Mouse (Mus musculus): ENCODE measurements around the gene Tm9sf3. TPM values are rescaled to one million over a fixed set of nuclear protein-coding genes. Genes with fewer than 3 reads are reported as not detected.

The Tm9sf3 gene
- polyA plus RNA-seq, 1 experiment from 2014 or later, result 125 TPM

DNA sequence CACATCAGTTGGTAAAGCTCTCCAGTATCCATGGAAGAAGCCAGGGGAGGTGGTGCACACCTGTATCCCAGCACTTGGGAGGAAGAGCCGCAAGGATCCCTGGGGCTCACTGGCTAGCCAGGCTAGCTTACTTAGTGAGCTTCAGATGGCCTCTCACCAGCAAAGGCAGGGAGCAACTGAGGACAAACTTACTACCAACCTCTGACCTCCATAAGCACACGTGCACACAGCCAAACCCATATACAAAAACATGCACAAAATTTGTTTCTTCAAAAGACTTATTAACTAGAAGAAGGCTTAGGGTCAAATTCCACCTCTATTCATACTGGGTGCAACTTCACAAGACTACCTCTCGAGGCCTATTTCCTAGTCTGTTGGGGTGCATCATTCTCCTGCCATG, 3.1 kb downstream of the Tm9sf3 start:
- no peak overlapping the region for H3K4me3 ChIP-seq
- H3K27ac ChIP-seq, result no peak overlapping the region
- no peaks in the 10 kb centered on the region for H3K36me3 ChIP-seq
- WGBS, result 81% methylated on average over 3 of the region's 3 CpGs
- no peak for ATAC-seq (ENCODE audit: insufficient number of reproducible peaks, insufficient read depth, low FRiP score, low TSS enrichment, low read depth)
- no peaks in the 10 kb centered on the region for H3K9me3 ChIP-seq
- H3K4me2 ChIP-seq, result no peak overlapping the region
- no peak overlapping the region for H3K9ac ChIP-seq
- peaks cover 33% of the 10 kb centered on the region for H3K4me1 ChIP-seq
- H3K27me3 ChIP-seq, result no peaks in the 10 kb centered on the region

DNA sequence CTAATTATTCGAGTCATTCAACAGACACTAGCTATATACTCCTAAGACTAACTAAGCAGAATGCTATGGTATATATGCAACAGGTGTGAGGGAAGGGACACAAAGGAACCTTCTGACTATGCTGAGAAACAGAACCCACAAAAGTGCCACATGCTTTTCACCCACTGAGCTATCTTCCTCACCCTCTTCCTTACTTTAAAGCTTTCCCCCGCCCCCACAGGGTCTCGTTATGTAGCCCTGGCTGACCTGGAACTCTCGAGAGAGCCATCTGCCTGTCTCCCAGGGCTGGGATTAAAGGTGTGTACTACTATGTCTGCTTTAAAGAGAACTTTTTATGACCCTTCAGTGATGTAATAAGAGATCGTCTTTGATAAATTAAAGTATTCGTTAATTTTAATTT, 4.5 kb downstream of the Tm9sf3 start:
- Histone ChIP-seq H3K9me3 (no peaks in the 10 kb centered on the region), H3K4me1 (peaks cover 28% of the 10 kb centered on the region), H3K9ac (no peak overlapping the region), H3K4me3 (no peak overlapping the region), H3K27ac (no peak overlapping the region), H3K27me3 (no peaks in the 10 kb centered on the region), H3K36me3 (0 out of 2 replicates have a peak, but pooled peaks cover 2% of the 10 kb centered on the region), H3K4me2 (no peak overlapping the region)
- ATAC-seq (ENCODE audit: insufficient number of reproducible peaks, insufficient read depth, low FRiP score, low TSS enrichment, low read depth), result no peak
- WGBS, result 72% methylated on average over 6 of the region's 6 CpGs

- 40% methylated on average over 2 of the region's 2 CpGs for WGBS
- H3K4me1 ChIP-seq, result peaks cover 28% of the 10 kb centered on the region
- H3K4me2 ChIP-seq, result no peak overlapping the region
- ATAC-seq (ENCODE audit: insufficient number of reproducible peaks, insufficient read depth, low FRiP score, low TSS enrichment, low read depth), result no peak
- H3K27ac ChIP-seq, result no peak overlapping the region
- H3K4me3 ChIP-seq, result no peak overlapping the region
- no peak overlapping the region for H3K9ac ChIP-seq
- H3K36me3 ChIP-seq, result 0 out of 2 replicates have a peak, but pooled peaks cover 2% of the 10 kb centered on the region
- no peaks in the 10 kb centered on the region for H3K9me3 ChIP-seq
- no peaks in the 10 kb centered on the region for H3K27me3 ChIP-seq
These were observed 5.1 kb downstream of the Tm9sf3 start for GRCm38 (mm10) chr19:41258707-41259106.

- H3K27me3 ChIP-seq, result no peaks in the 10 kb centered on the region
- H3K9ac ChIP-seq, result no peak overlapping the region
- H3K27ac ChIP-seq, result no peak overlapping the region
- H3K4me1 ChIP-seq, result peaks cover 3% of the 10 kb centered on the region; the same call in 1 of the 2 replicates
- ATAC-seq (ENCODE audit: insufficient number of reproducible peaks, insufficient read depth, low FRiP score, low TSS enrichment, low read depth), result no peak
- no peak overlapping the region for H3K4me3 ChIP-seq
- WGBS, result 84% methylated on average over 5 of the region's 5 CpGs
- no peak overlapping the region for H3K4me2 ChIP-seq
- 0 out of 2 replicates have a peak, but pooled peaks cover 2% of the 10 kb centered on the region for H3K36me3 ChIP-seq
- no peaks in the 10 kb centered on the region for H3K9me3 ChIP-seq
These were observed 9.2 kb downstream of the Tm9sf3 start for GRCm38 (mm10) chr19:41254584-41254983.

GRCm38 (mm10) chr19:41248968-41249367, 14.8 kb downstream of the Tm9sf3 start:
- Histone ChIP-seq H3K4me3 (no peak overlapping the region), H3K9me3 (no peaks in the 10 kb centered on the region), H3K36me3 (peaks cover 19% of the 10 kb centered on the region), H3K9ac (no peak overlapping the region), H3K4me1 (0 out of 2 replicates have a peak, but pooled peaks cover 3% of the 10 kb centered on the region), H3K27me3 (no peaks in the 10 kb centered on the region), H3K27ac (no peak overlapping the region), H3K4me2 (no peak overlapping the region)
- ATAC-seq (ENCODE audit: insufficient number of reproducible peaks, insufficient read depth, low FRiP score, low TSS enrichment, low read depth), result no peak
- WGBS, result 61% methylated on average over 4 of the region's 4 CpGs

- Histone ChIP-seq H3K4me3 (no peak overlapping the region), H3K4me2 (no peak overlapping the region)
- WGBS, result 91% methylated on average over 3 of the region's 3 CpGs
These were observed 15.5 kb downstream of the Tm9sf3 start for GRCm38 (mm10) chr19:41248271-41248670.

GRCm38 (mm10) chr19:41246271-41246670, 17.5 kb downstream of the Tm9sf3 start:
- WGBS, result 83% methylated on average over 4 of the region's 4 CpGs
- Histone ChIP-seq H3K4me1 (0 out of 2 replicates have a peak, but pooled peaks cover 3% of the 10 kb centered on the region), H3K36me3 (peaks cover 41% of the 10 kb centered on the region), H3K4me2 (no peak overlapping the region), H3K27me3 (no peaks in the 10 kb centered on the region), H3K9ac (no peak overlapping the region), H3K27ac (no peak overlapping the region), H3K4me3 (no peak overlapping the region), H3K9me3 (no peaks in the 10 kb centered on the region)
- no peak for ATAC-seq (ENCODE audit: insufficient number of reproducible peaks, insufficient read depth, low FRiP score, low TSS enrichment, low read depth)

More at GRCm38 (mm10) chr19:41248271-41248670, 15.5 kb downstream of the Tm9sf3 start:
- Histone ChIP-seq H3K9me3 (no peaks in the 10 kb centered on the region), H3K9ac (no peak overlapping the region), H3K4me1 (0 out of 2 replicates have a peak, but pooled peaks cover 3% of the 10 kb centered on the region), H3K27me3 (no peaks in the 10 kb centered on the region), H3K27ac (no peak overlapping the region), H3K36me3 (peaks cover 23% of the 10 kb centered on the region)
- ATAC-seq (ENCODE audit: insufficient number of reproducible peaks, insufficient read depth, low FRiP score, low TSS enrichment, low read depth), result no peak

- Histone ChIP-seq H3K4me1 (0 out of 2 replicates have a peak, but pooled peaks cover 3% of the 10 kb centered on the region), H3K9me3 (no peaks in the 10 kb centered on the region), H3K36me3 (peaks cover 53% of the 10 kb centered on the region), H3K4me2 (no peak overlapping the region), H3K27me3 (no peaks in the 10 kb centered on the region), H3K27ac (no peak overlapping the region), H3K4me3 (no peak overlapping the region), H3K9ac (no peak overlapping the region)
- ATAC-seq (ENCODE audit: insufficient number of reproducible peaks, insufficient read depth, low FRiP score, low TSS enrichment, low read depth), result no peak
- WGBS, result 64% methylated on average over 6 of the region's 6 CpGs
These were observed 19.2 kb downstream of the Tm9sf3 start for GRCm38 (mm10) chr19:41244581-41244980.

DNA sequence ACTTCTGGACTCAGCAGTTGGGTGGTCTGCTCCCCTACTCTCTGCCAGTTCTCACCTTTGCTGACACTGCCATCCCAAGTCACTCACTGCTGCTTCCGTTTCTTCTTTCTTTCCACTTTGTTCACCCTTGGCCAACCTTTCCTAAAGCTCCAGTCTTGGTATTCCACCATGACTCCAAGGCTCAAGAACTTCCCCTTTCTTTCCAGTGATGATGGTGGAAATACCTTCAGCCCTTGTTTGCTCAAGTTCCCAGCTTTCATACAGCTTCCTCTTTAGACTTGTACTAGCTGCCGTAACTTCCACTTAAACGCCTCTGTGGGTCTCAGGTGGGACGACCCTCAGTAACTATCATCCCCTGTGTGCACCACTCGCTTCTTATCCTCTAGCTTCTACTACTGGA, 21.8 kb downstream of the Tm9sf3 start:
- 96% methylated on average over 5 of the region's 5 CpGs for WGBS
- ATAC-seq (ENCODE audit: insufficient number of reproducible peaks, insufficient read depth, low FRiP score, low TSS enrichment, low read depth), result no peak
- no peak overlapping the region for H3K9ac ChIP-seq
- no peaks in the 10 kb centered on the region for H3K4me1 ChIP-seq
- H3K27me3 ChIP-seq, result no peaks in the 10 kb centered on the region
- peaks cover 66% of the 10 kb centered on the region for H3K36me3 ChIP-seq
- no peak overlapping the region for H3K27ac ChIP-seq
- H3K9me3 ChIP-seq, result no peaks in the 10 kb centered on the region
- no peak overlapping the region for H3K4me2 ChIP-seq
- H3K4me3 ChIP-seq, result no peak overlapping the region

DNA sequence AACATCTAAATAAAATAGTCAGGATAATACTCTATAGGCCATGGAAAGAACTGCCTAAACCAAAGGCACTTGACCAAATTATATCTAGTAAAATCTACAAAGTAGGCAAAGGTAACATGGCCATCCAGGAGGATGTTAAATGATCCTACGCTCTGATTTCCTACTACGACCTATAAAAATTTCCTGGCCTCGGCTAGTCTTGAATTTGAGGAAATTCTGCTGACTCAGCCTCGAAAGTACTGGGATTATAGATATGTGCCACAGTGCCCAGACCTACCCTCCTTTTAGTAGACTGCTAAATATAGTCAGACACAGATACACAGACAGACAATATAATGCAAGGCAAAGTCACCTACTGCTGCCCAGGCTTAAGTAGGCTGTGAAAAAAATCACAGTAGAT, 30.1 kb downstream of the Tm9sf3 start:
- ATAC-seq (ENCODE audit: insufficient number of reproducible peaks, insufficient read depth, low FRiP score, low TSS enrichment, low read depth), result no peak
- H3K27me3 ChIP-seq, result no peaks in the 10 kb centered on the region
- peaks cover 69% of the 10 kb centered on the region for H3K36me3 ChIP-seq
- WGBS, result 92% methylated on average over 4 of the region's 4 CpGs
- 0 out of 2 replicates have a peak, but pooled peaks cover 2% of the 10 kb centered on the region for H3K4me1 ChIP-seq
- no peak overlapping the region for H3K27ac ChIP-seq
- no peak overlapping the region for H3K9ac ChIP-seq
- no peak overlapping the region for H3K4me3 ChIP-seq
- H3K4me2 ChIP-seq, result no peak overlapping the region
- no peaks in the 10 kb centered on the region for H3K9me3 ChIP-seq

GRCm38 (mm10) chr19:41208326-41208725, 55.5 kb downstream of the Tm9sf3 start:
- ATAC-seq (ENCODE audit: insufficient number of reproducible peaks, insufficient read depth, low FRiP score, low TSS enrichment, low read depth), result no peak
- peaks cover 11% of the 10 kb centered on the region for H3K36me3 ChIP-seq
- no peak overlapping the region for H3K4me2 ChIP-seq
- no peak overlapping the region for H3K27ac ChIP-seq
- peaks cover 61% of the 10 kb centered on the region for H3K27me3 ChIP-seq
- no peaks in the 10 kb centered on the region for H3K9me3 ChIP-seq
- 76% methylated on average over 7 of the region's 7 CpGs for WGBS
- no peak overlapping the region for H3K4me3 ChIP-seq
- peaks cover 15% of the 10 kb centered on the region for H3K4me1 ChIP-seq
- H3K9ac ChIP-seq, result no peak overlapping the region

GRCm38 (mm10) chr19:41206811-41207344, 56.9 kb downstream of the Tm9sf3 start, which contains the start of gene Tll2:
Gene Tll2 (minus strand): TSS chr19:41206835.
- H3K9me3 ChIP-seq, result no peaks in the 10 kb centered on the region
- H3K4me3 ChIP-seq, result peak within 1 kb of the TSS; percentile 49
- H3K4me2 ChIP-seq, result peak within 1 kb of the TSS; percentile 97
- H3K36me3 ChIP-seq, result peaks cover 8% of the 10 kb centered on the region
- 1% methylated on average over 32 of the region's 32 CpGs for WGBS
- no peak within 1 kb of the TSS for H3K27ac ChIP-seq
- H3K9ac ChIP-seq, result peak within 1 kb of the TSS; percentile 61
- ATAC-seq (ENCODE audit: insufficient number of reproducible peaks, insufficient read depth, low FRiP score, low TSS enrichment, low read depth), result peak; percentile 88
- H3K27me3 ChIP-seq, result peaks cover 69% of the 10 kb centered on the region
- H3K4me1 ChIP-seq, result peaks cover 15% of the 10 kb centered on the region
